Mouse (Mus musculus): ENCODE measurements at regions not wholly inside any gene's neighbourhood (a gene's known extent, or its start where the extent isn't known, plus 50 kb on each side); places are given as distances from the start of the nearest gene placed in this dataset.

- no peak for TF ChIP-seq POLR2A (IDR thresholded peaks at IDR 0.05; ENCODE audit: low read depth, low read length)
- TF ChIP-seq CTCF (IDR thresholded peaks at IDR 0.05; ENCODE audit: borderline replicate concordance, insufficient read depth, low read length): no peak
Observed at GRCm38 (mm10) chr1:60656976-60657375, 59.6 kb upstream of the Cd28 start.

All from embryonic fibroblast, embryonic 13.5 days (primary cell).